Mouse (Mus musculus) layer of hippocampus, adult 2 months (tissue): ENCODE measurements around the gene Stpg4. TPM values are rescaled to one million over a fixed set of nuclear protein-coding genes. Genes with fewer than 3 reads are reported as not detected.
A peak's percentile ranks its signal among the peaks of the same experiment; 100 is the strongest.

Experiments
- DNase-seq, 2 experiments: peaks; one replicate each; pipeline ENCODE4 v3.0.0; 2022; ENCODE audit warnings: low spot score in 2 of 2
- H3K27ac ChIP-seq: fragments of 200-600 bp; 2 replicates; pipeline ENCODE4 v1.8.1; 2022
- H3K4me3 ChIP-seq: fragments of 200-600 bp; 2 replicates; pipeline ENCODE4 v1.8.1; 2022; ENCODE audit warnings: mild to moderate bottlenecking
- CTCF ChIP-seq: fragments of 200-600 bp; conservative IDR thresholded peaks from 2 replicates; pipeline ENCODE4 v1.8.1; 2022; ENCODE audit warnings: antibody characterized with exemption, mild to moderate bottlenecking, moderate library complexity
- total RNA-seq, 2 experiments: library from RNA; stranded (reverse); gene quantifications; 2 replicates each; pipeline ENCODE4 v1.2.3; 2021

Stpg4 gene
- total RNA-seq, 2 experiments from 2014 or later = not detected

DNA sequence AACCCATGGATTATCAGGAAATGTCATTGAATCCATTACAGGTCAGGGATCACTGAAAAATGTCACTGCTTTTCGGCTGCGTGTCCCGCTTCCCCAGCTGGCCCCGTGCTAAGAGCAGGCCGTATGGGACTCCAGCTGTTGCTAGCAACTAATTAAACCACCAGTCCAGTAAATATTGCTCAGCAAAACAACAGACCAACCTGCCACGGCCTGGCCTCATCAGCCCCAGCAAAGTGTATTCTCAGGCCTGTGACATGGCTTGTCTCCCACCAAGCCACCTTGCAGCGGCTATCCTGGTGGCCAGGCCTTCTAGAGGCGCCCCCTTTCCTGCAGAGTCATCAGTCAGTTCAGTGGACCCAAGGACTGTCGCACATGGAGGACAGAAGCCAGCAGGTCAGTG lies 78.0 kb downstream of the Stpg4 start:
- no peak for TF ChIP-seq CTCF
- no peak for DNase-seq
- H3K27ac ChIP-seq = no peak overlapping the region
- H3K4me3 ChIP-seq = no peak overlapping the region

- DNase-seq = no peak
- no peak overlapping the region for H3K4me3 ChIP-seq
- TF ChIP-seq CTCF = peak; percentile 53
- no peak overlapping the region for H3K27ac ChIP-seq
These were observed 78.5 kb downstream of the Stpg4 start for GRCm38 (mm10) chr17:87349069-87349468.

DNA sequence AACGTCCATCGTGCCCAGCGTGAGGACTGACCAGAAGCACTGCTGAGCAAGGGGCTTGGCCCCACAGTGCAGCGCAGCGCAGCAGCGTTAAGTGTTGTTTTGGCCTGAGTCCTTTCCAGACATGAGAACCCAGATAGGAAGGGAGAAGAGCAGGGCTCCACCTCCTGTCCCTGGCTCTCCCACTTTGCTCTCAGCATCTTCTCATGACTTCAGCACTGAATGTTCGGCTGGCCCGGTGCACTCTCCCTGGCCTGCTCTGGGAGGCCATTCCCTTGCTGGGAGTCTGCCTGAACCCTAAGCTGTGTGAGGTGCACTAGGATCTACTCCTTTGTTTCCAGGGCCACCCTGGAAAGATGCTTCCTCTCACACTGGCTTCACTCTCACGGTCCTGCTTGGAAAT lies 79.2 kb downstream of the Stpg4 start:
- Histone ChIP-seq H3K4me3 (no peak overlapping the region), H3K27ac (no peak overlapping the region)
- DNase-seq = no peak
- TF ChIP-seq CTCF = no peak

- H3K4me3 ChIP-seq = no peak overlapping the region
- no peak for TF ChIP-seq CTCF
- DNase-seq = no peak
These were observed 82.3 kb downstream of the Stpg4 start for GRCm38 (mm10) chr17:87345252-87345593.

DNA sequence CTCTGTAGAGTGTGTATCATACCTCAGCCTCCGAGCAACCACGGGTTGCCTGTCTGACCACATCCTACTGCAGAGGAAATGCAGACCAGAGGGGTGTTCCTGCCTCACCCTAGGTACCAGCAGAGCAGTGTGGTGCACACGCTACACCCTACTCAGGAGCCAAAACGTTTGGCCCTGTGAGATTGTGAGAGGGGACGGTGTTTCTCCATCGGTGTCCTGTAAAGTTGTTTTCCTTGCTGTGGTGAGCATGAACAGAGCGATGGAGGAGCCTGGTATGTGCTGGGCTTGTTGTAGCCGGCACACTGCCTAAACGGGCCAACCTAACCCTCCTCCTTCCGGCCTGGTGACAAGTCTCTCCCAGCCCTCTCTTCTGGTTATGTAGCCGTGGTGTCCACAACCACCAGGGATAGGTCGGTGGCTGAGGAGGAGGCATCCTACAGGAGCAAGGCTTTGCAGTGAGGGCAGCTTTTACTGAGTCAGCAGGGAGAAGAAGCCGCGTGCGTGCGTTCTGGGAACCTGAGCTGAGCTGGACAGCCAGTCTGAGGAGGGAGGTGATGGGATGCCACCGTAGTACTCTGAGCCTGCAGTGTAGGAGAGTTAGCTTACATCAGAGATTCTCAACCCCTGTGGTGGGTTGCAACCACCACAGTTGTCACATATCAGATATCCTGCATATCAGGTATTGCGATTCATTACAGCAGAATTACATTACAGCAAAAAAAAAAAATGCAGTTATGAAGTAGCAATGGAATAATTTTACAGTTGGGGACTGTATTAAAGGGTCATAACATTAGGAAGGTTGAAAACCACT lies 82.9 kb downstream of the Stpg4 start:
- DNase-seq = no peak
- Histone ChIP-seq H3K4me3 (no peak overlapping the region), H3K27ac (no peak overlapping the region)
- no peak for TF ChIP-seq CTCF

More at GRCm38 (mm10) chr17:87345252-87345593, 82.3 kb downstream of the Stpg4 start:
- no peak overlapping the region for H3K27ac ChIP-seq

- Histone ChIP-seq H3K27ac (no peak overlapping the region), H3K4me3 (no peak overlapping the region)
- DNase-seq = no peak
- no peak for TF ChIP-seq CTCF
These were observed 84.4 kb downstream of the Stpg4 start for GRCm38 (mm10) chr17:87343060-87343703.

Other genes with a start within 250 kb of the Stpg4 start
- gene Mcfd2, start 161.8 kb downstream of the Stpg4 start, total RNA-seq = 10 to 100 TPM; 56.0 to 62.6 TPM
- gene Ttc7, start 144.9 kb downstream of the Stpg4 start, total RNA-seq = 1 to 10 TPM; 7.0 to 8.6 TPM
- gene Calm2, start 19.2 kb upstream of the Stpg4 start, total RNA-seq = 1,000 to 10,000 TPM; 2,133 to 2,202 TPM
- gene Epcam, start 208.2 kb upstream of the Stpg4 start, total RNA-seq = under 1 TPM; 0.27 to 0.46 TPM
- 10 to 100 TPM; 40.2 to 41.2 TPM for gene Msh2, start 244.6 kb upstream of the Stpg4 start, total RNA-seq